Mouse (Mus musculus): ENCODE data around the gene Hbb-bh1.
"Not testable (repeated sequence)": the region's sequence is repeated elsewhere in the genome, so short reads cannot be mapped to it uniquely, and the experiment has no call there.

Gene Hbb-bh1

GRCm38 (mm10) chr7:103811223-103811845, 31.6 kb downstream of the Hbb-bh1 start:
- DNase-seq: no peak

- no peak for DNase-seq
Measured at GRCm38 (mm10) chr7:103810746-103811145, 32.2 kb downstream of the Hbb-bh1 start.

DNA sequence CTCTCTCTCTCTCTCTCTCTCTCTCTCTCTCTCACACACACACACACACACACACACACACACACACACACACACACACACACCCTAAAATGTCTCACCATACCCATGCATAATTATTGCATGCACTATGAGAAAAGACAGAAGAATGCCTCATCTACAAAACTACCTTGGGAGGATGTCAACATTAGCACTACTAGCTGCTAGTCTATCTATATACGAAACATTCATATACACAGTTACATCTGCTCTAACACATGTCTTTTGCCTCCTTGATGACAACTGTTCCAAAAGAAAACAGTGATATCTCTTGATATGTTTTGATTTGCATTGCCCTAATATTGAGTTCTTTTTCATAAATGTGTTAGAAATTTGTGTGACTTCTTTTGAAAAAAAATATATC, 32.7 kb downstream of the Hbb-bh1 start:
- DNase-seq: no peak

GRCm38 (mm10) chr7:103809801-103810155, 33.2 kb downstream of the Hbb-bh1 start:
- DNase-seq: no peak

- DNase-seq: no peak
Measured at GRCm38 (mm10) chr7:103808971-103809800, 33.8 kb downstream of the Hbb-bh1 start.

DNA sequence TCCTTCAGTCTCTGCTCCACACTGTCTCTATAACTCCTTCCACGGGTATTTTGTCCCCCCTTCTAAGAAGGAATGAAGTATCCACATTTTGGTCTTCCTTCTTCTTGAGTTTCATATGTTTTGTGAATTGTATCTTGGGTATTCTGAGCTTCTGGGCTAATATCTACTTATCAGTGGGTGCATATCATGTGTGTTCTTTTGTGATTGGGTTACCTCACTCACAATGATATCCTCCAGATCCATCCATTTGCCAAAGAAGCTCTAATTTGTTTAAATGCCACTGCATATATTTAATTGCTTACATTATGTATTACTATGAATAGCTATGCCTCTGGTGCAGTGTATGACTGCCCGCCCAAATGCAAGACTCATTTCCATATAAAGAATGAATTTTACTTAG, 34.8 kb downstream of the Hbb-bh1 start:
- DNase-seq: not testable (repeated sequence)

- peak; percentile 67 for DNase-seq
Measured at GRCm38 (mm10) chr7:103806856-103807255, 36.1 kb downstream of the Hbb-bh1 start.

GRCm38 (mm10) chr7:103792669-103793388, 50.1 kb downstream of the Hbb-bh1 start:
- DNase-seq: no peak

DNA sequence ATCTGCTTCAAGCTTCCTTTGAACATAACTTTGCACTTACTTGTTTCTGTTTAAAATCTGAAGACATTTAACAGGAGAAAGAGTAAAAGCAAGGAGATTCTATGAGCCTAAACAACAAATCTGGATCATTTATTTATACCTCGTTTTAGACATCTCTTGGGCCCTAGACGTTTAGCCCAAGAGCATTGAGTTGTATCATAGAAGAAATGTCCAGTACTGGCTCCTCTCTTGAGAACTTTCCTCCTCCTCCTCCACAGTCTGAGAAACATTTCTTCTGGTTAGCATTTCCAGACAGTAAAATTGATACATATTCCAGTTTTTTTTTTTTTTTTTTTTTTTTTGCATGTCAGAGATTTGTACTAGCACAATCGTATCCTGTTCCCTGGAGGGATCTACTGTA, 51.2 kb downstream of the Hbb-bh1 start, which contains the start of gene Olfr67:
Gene Olfr67 (minus strand): TSS at position 101 of the 400 bp plus-strand sequence.
- no peak for DNase-seq
